Mouse (Mus musculus): ENCODE measurements at regions not wholly inside any gene's neighbourhood (a gene's known extent, or its start where the extent isn't known, plus 50 kb on each side); places are given as distances from the start of the nearest gene placed in this dataset.

- Histone ChIP-seq H3K4me3 (ENCODE audit: low read length) (no peak overlapping the region), H3K36me3 (ENCODE audit: control insufficient read depth, insufficient read depth, low read length) (no peaks in the 10 kb centered on the region), H3K27me3 (ENCODE audit: control insufficient read depth, insufficient read depth, low read length) (no peaks in the 10 kb centered on the region), H3K9me3 (ENCODE audit: control insufficient read depth, low read length) (no peaks in the 10 kb centered on the region), H3K4me1 (ENCODE audit: control insufficient read depth, insufficient read depth, low read length) (no peaks in the 10 kb centered on the region), H3K4me2 (replicated peaks; ENCODE audit: low read depth, low read length) (no peak overlapping the region), H3K9ac (ENCODE audit: low read depth, low read length) (no peak overlapping the region), H3K27ac (ENCODE audit: low read depth, low read length) (no peak overlapping the region)
- no peak for ATAC-seq (ENCODE audit: low FRiP score, low TSS enrichment)
- 70% methylated on average over 8 of the region's 8 CpGs for WGBS
These were observed 174.5 kb downstream of the Setd4 start for GRCm38 (mm10) chr16:93429324-93429781.

GRCm38 (mm10) chr16:93427264-93427663 is 176.6 kb downstream of the Setd4 start:
- Histone ChIP-seq H3K36me3 (ENCODE audit: control insufficient read depth, insufficient read depth, low read length) (no peaks in the 10 kb centered on the region), H3K4me1 (ENCODE audit: control insufficient read depth, insufficient read depth, low read length) (no peaks in the 10 kb centered on the region), H3K9ac (ENCODE audit: low read depth, low read length) (no peak overlapping the region), H3K4me2 (replicated peaks; ENCODE audit: low read depth, low read length) (no peak overlapping the region), H3K27me3 (ENCODE audit: control insufficient read depth, insufficient read depth, low read length) (no peaks in the 10 kb centered on the region), H3K27ac (ENCODE audit: low read depth, low read length) (no peak overlapping the region), H3K9me3 (ENCODE audit: control insufficient read depth, low read length) (no peaks in the 10 kb centered on the region), H3K4me3 (ENCODE audit: low read length) (no peak overlapping the region)
- WGBS: 91% methylated on average over 4 of the region's 4 CpGs
- no peak for ATAC-seq (ENCODE audit: low FRiP score, low TSS enrichment)

- 70% methylated on average over 6 of the region's 6 CpGs for WGBS
- Histone ChIP-seq H3K4me3 (ENCODE audit: low read length) (no peak overlapping the region), H3K4me1 (ENCODE audit: control insufficient read depth, insufficient read depth, low read length) (no peaks in the 10 kb centered on the region)
These were observed 178.1 kb downstream of the Setd4 start for GRCm38 (mm10) chr16:93425731-93426130.

GRCm38 (mm10) chr16:93423174-93423573 is 180.7 kb downstream of the Setd4 start:
- H3K9ac ChIP-seq (ENCODE audit: low read depth, low read length): no peak overlapping the region
- H3K9me3 ChIP-seq (ENCODE audit: control insufficient read depth, low read length): no peaks in the 10 kb centered on the region
- H3K4me1 ChIP-seq (ENCODE audit: control insufficient read depth, insufficient read depth, low read length): no peaks in the 10 kb centered on the region
- no peak overlapping the region for H3K27ac ChIP-seq (ENCODE audit: low read depth, low read length)
- ATAC-seq (ENCODE audit: low FRiP score, low TSS enrichment): no peak
- no peak overlapping the region for H3K4me3 ChIP-seq (ENCODE audit: low read length)
- peak overlapping the region; percentile 10; the same call in 1 of the 2 replicates for H3K4me2 ChIP-seq (replicated peaks; ENCODE audit: low read depth, low read length)
- no peaks in the 10 kb centered on the region for H3K27me3 ChIP-seq (ENCODE audit: control insufficient read depth, insufficient read depth, low read length)
- 30% methylated on average over 13 of the region's 13 CpGs for whole genome bisulfite sequencing
- no peaks in the 10 kb centered on the region for H3K36me3 ChIP-seq (ENCODE audit: control insufficient read depth, insufficient read depth, low read length)

More at GRCm38 (mm10) chr16:93425731-93426130, 178.1 kb downstream of the Setd4 start:
- H3K4me2 ChIP-seq (replicated peaks; ENCODE audit: low read depth, low read length): no peak overlapping the region
- H3K27me3 ChIP-seq (ENCODE audit: control insufficient read depth, insufficient read depth, low read length): no peaks in the 10 kb centered on the region
- no peak overlapping the region for H3K9ac ChIP-seq (ENCODE audit: low read depth, low read length)
- H3K36me3 ChIP-seq (ENCODE audit: control insufficient read depth, insufficient read depth, low read length): no peaks in the 10 kb centered on the region
- no peaks in the 10 kb centered on the region for H3K9me3 ChIP-seq (ENCODE audit: control insufficient read depth, low read length)
- no peak for ATAC-seq (ENCODE audit: low FRiP score, low TSS enrichment)
- no peak overlapping the region for H3K27ac ChIP-seq (ENCODE audit: low read depth, low read length)

- Histone ChIP-seq H3K9me3 (ENCODE audit: control insufficient read depth, low read length) (no peaks in the 10 kb centered on the region), H3K4me2 (replicated peaks; ENCODE audit: low read depth, low read length) (no peak overlapping the region), H3K36me3 (ENCODE audit: control insufficient read depth, insufficient read depth, low read length) (no peaks in the 10 kb centered on the region), H3K27ac (ENCODE audit: low read depth, low read length) (no peak overlapping the region), H3K4me3 (ENCODE audit: low read length) (no peak overlapping the region), H3K4me1 (ENCODE audit: control insufficient read depth, insufficient read depth, low read length) (no peaks in the 10 kb centered on the region), H3K27me3 (ENCODE audit: control insufficient read depth, insufficient read depth, low read length) (no peaks in the 10 kb centered on the region), H3K9ac (ENCODE audit: low read depth, low read length) (no peak overlapping the region)
- 69% methylated on average over 13 of the region's 13 CpGs for WGBS
- ATAC-seq (ENCODE audit: low FRiP score, low TSS enrichment): no peak
These were observed 181.6 kb downstream of the Setd4 start for GRCm38 (mm10) chr16:93422221-93422620.

- Histone ChIP-seq H3K9me3 (ENCODE audit: control insufficient read depth, low read length) (no peaks in the 10 kb centered on the region), H3K9ac (ENCODE audit: low read depth, low read length) (no peak overlapping the region), H3K4me2 (replicated peaks; ENCODE audit: low read depth, low read length) (no peak overlapping the region), H3K27ac (ENCODE audit: low read depth, low read length) (no peak overlapping the region), H3K27me3 (ENCODE audit: control insufficient read depth, insufficient read depth, low read length) (no peaks in the 10 kb centered on the region), H3K4me3 (ENCODE audit: low read length) (no peak overlapping the region), H3K36me3 (ENCODE audit: control insufficient read depth, insufficient read depth, low read length) (no peaks in the 10 kb centered on the region), H3K4me1 (ENCODE audit: control insufficient read depth, insufficient read depth, low read length) (no peaks in the 10 kb centered on the region)
- no peak for ATAC-seq (ENCODE audit: low FRiP score, low TSS enrichment)
- 83% methylated on average over 8 of the region's 8 CpGs for WGBS
These were observed 185.6 kb downstream of the Setd4 start for GRCm38 (mm10) chr16:93418246-93418645.

GRCm38 (mm10) chr16:93417831-93418230 is 186.0 kb downstream of the Setd4 start:
- 85% methylated on average over 8 of the region's 8 CpGs for WGBS
- Histone ChIP-seq H3K9ac (ENCODE audit: low read depth, low read length) (no peak overlapping the region), H3K4me3 (ENCODE audit: low read length) (no peak overlapping the region), H3K4me1 (ENCODE audit: control insufficient read depth, insufficient read depth, low read length) (no peaks in the 10 kb centered on the region), H3K9me3 (ENCODE audit: control insufficient read depth, low read length) (no peaks in the 10 kb centered on the region), H3K27ac (ENCODE audit: low read depth, low read length) (no peak overlapping the region), H3K4me2 (replicated peaks; ENCODE audit: low read depth, low read length) (no peak overlapping the region), H3K36me3 (ENCODE audit: control insufficient read depth, insufficient read depth, low read length) (no peaks in the 10 kb centered on the region), H3K27me3 (ENCODE audit: control insufficient read depth, insufficient read depth, low read length) (no peaks in the 10 kb centered on the region)
- ATAC-seq (ENCODE audit: low FRiP score, low TSS enrichment): no peak

GRCm38 (mm10) chr16:93392024-93392675 is 211.7 kb downstream of the Setd4 start:
- H3K27ac ChIP-seq (ENCODE audit: low read depth, low read length): no peak overlapping the region

GRCm38 (mm10) chr16:93387578-93388116 is 216.2 kb downstream of the Setd4 start:
- no peak overlapping the region for H3K4me2 ChIP-seq (replicated peaks; ENCODE audit: low read depth, low read length)
- H3K36me3 ChIP-seq (ENCODE audit: control insufficient read depth, insufficient read depth, low read length): no peaks in the 10 kb centered on the region
- no peak overlapping the region for H3K4me3 ChIP-seq (ENCODE audit: low read length)
- ATAC-seq (ENCODE audit: low FRiP score, low TSS enrichment): no peak
- H3K9me3 ChIP-seq (ENCODE audit: control insufficient read depth, low read length): peaks cover 3% of the 10 kb centered on the region; the same call in 1 of the 2 replicates
- no peaks in the 10 kb centered on the region for H3K27me3 ChIP-seq (ENCODE audit: control insufficient read depth, insufficient read depth, low read length)
- H3K27ac ChIP-seq (ENCODE audit: low read depth, low read length): no peak overlapping the region
- no peak overlapping the region for H3K9ac ChIP-seq (ENCODE audit: low read depth, low read length)
- WGBS: 78% methylated on average over 11 of the region's 11 CpGs
- no peaks in the 10 kb centered on the region for H3K4me1 ChIP-seq (ENCODE audit: control insufficient read depth, insufficient read depth, low read length)

More at GRCm38 (mm10) chr16:93392024-93392675, 211.7 kb downstream of the Setd4 start:
- H3K4me2 ChIP-seq (replicated peaks; ENCODE audit: low read depth, low read length): no peak overlapping the region
- H3K4me1 ChIP-seq (ENCODE audit: control insufficient read depth, insufficient read depth, low read length): no peaks in the 10 kb centered on the region
- peaks cover 3% of the 10 kb centered on the region; the same call in 1 of the 2 replicates for H3K9me3 ChIP-seq (ENCODE audit: control insufficient read depth, low read length)
- no peaks in the 10 kb centered on the region for H3K36me3 ChIP-seq (ENCODE audit: control insufficient read depth, insufficient read depth, low read length)
- H3K27me3 ChIP-seq (ENCODE audit: control insufficient read depth, insufficient read depth, low read length): no peaks in the 10 kb centered on the region
- no peak for ATAC-seq (ENCODE audit: low FRiP score, low TSS enrichment)
- 23% methylated on average over 16 of the region's 16 CpGs for WGBS
- no peak overlapping the region for H3K9ac ChIP-seq (ENCODE audit: low read depth, low read length)
- H3K4me3 ChIP-seq (ENCODE audit: low read length): no peak overlapping the region
